Mouse (Mus musculus) ES-E14 (cell line): ENCODE data around the gene Scn2b. TPM values are rescaled to one million over a fixed set of nuclear protein-coding genes. Genes with fewer than 3 reads are reported as not detected.

Experiments used
- DNase-seq: peaks from one replicate; pipeline ENCODE4 v3.0.0-alpha.2; 2013; ENCODE audit warnings: low read depth, low spot score
- H3K27ac ChIP-seq: 2 replicates; pipeline ENCODE4 v1.5.1; 2012; ENCODE audit warnings: low read depth, mild to moderate bottlenecking, low read length, moderate library complexity, mixed read lengths; ENCODE audit not compliant: poor library complexity, insufficient read depth, severe bottlenecking
- H3K36me3 ChIP-seq: 2 replicates; pipeline ENCODE4 v1.6.1; 2012; ENCODE audit warnings: mild to moderate bottlenecking, low read length, moderate library complexity, mixed read lengths; ENCODE audit not compliant: control insufficient read depth, poor library complexity, insufficient read depth, severe bottlenecking
- H3K4me1 ChIP-seq, 2 experiments: fragments of 150-350 bp in 1 of 2; sonication (generic) in 1 of 2; 2 replicates each; pipeline ENCODE4 v1.6.1; 2012; ENCODE audit warnings: low read length in 2 of 2, mild to moderate bottlenecking in 1 of 2, mixed read lengths in 1 of 2; ENCODE audit not compliant: control insufficient read depth in 2 of 2, insufficient read depth in 2 of 2, poor library complexity in 1 of 2
- H3K4me3 ChIP-seq, 2 experiments: fragments of 150-350 bp in 1 of 2; sonication (generic) in 1 of 2; 2 replicates each; pipeline ENCODE4 v1.5.1; 2012; ENCODE audit warnings: low read length in 2 of 2, low read depth in 1 of 2, mild to moderate bottlenecking in 1 of 2, mixed read lengths in 1 of 2; ENCODE audit not compliant: insufficient read depth in 1 of 2, poor library complexity in 1 of 2, severe bottlenecking in 1 of 2
- H3K9ac ChIP-seq: 2 replicates; pipeline ENCODE4 v1.6.1; 2012; ENCODE audit warnings: low read depth, mild to moderate bottlenecking, low read length, mixed read lengths; ENCODE audit not compliant: poor library complexity, insufficient read depth, severe bottlenecking
- H3K9me3 ChIP-seq: fragments of 150-350 bp; sonication (generic); 2 replicates; pipeline ENCODE4 v1.6.1; 2012; ENCODE audit warnings: low read depth, mild to moderate bottlenecking, low read length; ENCODE audit not compliant: control insufficient read depth, insufficient read depth
- CHD2 ChIP-seq: IDR thresholded peaks from 2 replicates; pipeline ENCODE4 v1.6.1; 2014; ENCODE audit warnings: mild to moderate bottlenecking, low read depth, low read length, inconsistent platforms
- HCFC1 ChIP-seq: IDR thresholded peaks from 2 replicates; pipeline ENCODE4 v1.6.1; 2012; ENCODE audit warnings: low read length, inconsistent platforms, borderline replicate concordance; ENCODE audit not compliant: insufficient read depth
- MAFK ChIP-seq: IDR thresholded peaks from 2 replicates; pipeline ENCODE4 v1.6.1; 2014; ENCODE audit warnings: mild to moderate bottlenecking, low read depth, low read length, inconsistent platforms; ENCODE audit not compliant: insufficient read depth
- ZC3H11A ChIP-seq: IDR thresholded peaks from 2 replicates; pipeline ENCODE4 v1.6.1; 2012; ENCODE audit warnings: low read depth, mild to moderate bottlenecking, inconsistent platforms, low read length, borderline replicate concordance
- ZNF384 ChIP-seq: IDR thresholded peaks from 2 replicates; pipeline ENCODE4 v1.6.1; 2012; ENCODE audit warnings: low read depth, low read length, inconsistent platforms
- in situ Hi-C, 2 experiments: fragments of 600-800 bp; cut with MboI; formaldehyde crosslinking; loops; one replicate each; pipeline ENCODE4 v1.15.1; 2025; ENCODE audit warnings: low sequenced_read_pairs in 2 of 2, inconsistent platforms in 1 of 2; ENCODE audit not compliant: unreplicated experiment in 2 of 2
- total RNA-seq: library from RNA; depleted of rRNA; stranded (reverse); fragments of 300-350 nt; gene quantifications from 2 replicates; pipeline ENCODE4 v1.2.3, GENCODE M21; 2012

Scn2b gene
- total RNA-seq, 1 experiment: 1.1 TPM

DNA sequence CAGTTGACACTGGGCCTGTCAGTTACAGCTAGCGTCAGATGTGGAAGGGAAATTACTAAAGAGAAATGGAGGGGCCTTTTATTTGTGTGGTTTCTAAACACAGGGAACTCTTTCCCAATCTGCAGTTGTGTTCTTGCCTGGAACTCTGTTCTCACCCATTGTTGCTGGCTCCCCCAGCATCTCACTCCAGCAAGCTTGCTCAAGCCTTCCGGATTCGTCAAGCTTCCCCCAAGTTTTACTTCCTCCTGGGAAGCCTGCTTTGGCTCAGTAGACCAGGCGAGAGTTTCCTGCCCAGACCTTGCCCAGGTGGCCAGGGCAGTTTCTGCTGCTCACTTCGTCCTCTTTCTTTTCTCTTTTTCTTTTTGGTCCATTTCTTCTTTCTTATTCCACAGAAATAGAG lies 33.0 kb upstream of the Scn2b start:
- TF ChIP-seq MAFK (no peak), ZNF384 (no peak), HCFC1 (no peak), ZC3H11A (no peak), CHD2 (no peak)
- Histone ChIP-seq H3K27ac (no peak overlapping the region), H3K4me1 (no peaks in the 10 kb centered on the region), H3K4me3 (no peak overlapping the region), H3K36me3 (no peaks in the 10 kb centered on the region), H3K9me3 (no peaks in the 10 kb centered on the region), H3K9ac (no peak overlapping the region)
- DNase-seq: no peak
- in situ Hi-C loops: no loop called here

DNA sequence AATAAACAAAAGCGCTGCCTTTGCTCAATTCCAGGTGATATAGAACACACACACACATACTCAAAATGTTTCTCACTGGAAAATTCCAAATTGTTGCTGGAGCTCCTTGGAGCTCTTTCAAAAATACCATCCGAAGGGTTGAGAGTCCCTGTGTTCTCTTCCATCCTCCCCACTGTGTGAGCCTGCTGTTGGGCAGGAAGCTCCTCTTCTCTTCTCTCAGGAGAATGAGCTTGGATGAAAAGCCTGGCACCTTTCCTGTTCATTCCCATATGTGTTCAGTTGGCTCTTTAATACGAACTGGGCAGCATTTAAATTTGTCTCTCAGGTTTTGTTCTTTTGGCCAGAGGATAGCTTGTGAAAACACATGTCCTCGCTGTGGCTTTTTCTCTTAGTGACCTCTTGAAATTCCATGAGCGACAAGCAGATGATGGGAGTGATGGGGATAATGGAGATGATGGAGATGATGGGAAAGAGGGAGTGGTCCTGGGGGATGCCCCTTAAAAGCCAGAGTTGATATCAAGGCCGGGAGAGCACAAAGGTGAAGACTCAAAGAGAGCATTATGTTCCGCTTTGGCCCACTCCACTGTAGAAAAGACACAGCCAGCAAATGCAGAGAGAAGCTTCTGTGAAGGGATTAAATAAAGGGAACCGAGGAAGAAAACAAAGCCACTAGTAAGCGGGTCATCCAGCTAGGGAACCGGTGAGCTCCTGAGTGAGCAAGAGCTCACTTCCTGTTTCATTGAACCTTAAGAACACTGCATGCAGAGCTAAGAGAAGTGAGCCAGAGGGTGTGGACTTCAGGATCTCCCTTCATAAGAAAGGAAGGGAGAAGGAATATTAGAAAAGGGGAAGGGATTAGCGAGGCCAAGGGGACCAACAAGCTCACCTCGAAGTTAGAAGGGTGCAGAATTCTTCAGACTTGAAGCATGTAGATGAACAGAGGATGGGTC lies 31.6 kb upstream of the Scn2b start:
- DNase-seq: no peak
- no peaks in the 10 kb centered on the region for H3K9me3 ChIP-seq
- TF ChIP-seq ZNF384 (no peak), MAFK (no peak), CHD2 (no peak), ZC3H11A (no peak), HCFC1 (no peak)
- no peak overlapping the region for H3K9ac ChIP-seq
- no peak overlapping the region for H3K27ac ChIP-seq
- no peaks in the 10 kb centered on the region for H3K4me1 ChIP-seq
- in situ Hi-C loops: no loop called here
- H3K4me3 ChIP-seq: no peak overlapping the region
- H3K36me3 ChIP-seq: no peaks in the 10 kb centered on the region

DNA sequence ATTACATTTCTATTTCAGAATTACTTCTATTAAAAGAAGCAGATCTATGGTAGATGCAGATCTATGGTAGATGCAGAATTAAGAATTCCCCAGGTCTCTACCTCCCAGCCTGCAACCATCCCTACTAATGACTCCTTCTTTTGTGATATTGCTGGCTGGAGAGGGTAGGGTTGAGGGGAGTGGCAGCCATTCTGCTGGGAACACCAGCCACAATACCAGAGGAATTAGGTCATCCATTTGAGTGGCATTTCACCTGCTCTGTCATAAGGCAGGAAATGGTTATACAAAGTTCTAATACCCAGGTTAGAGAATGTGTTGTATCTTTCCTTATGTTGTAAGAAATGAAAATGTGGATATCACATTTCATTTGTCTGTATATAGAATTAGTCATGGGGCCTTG lies 29.5 kb upstream of the Scn2b start:
- in situ Hi-C loops: no loop called here
- no peaks in the 10 kb centered on the region for H3K9me3 ChIP-seq
- H3K9ac ChIP-seq: no peak overlapping the region
- no peaks in the 10 kb centered on the region for H3K36me3 ChIP-seq
- no peak overlapping the region for H3K27ac ChIP-seq
- H3K4me1 ChIP-seq: 0 out of 4 replicates have a peak, but pooled peaks cover 0 to 4% of the 10 kb centered on the region in 2 experiments
- no peak overlapping the region for H3K4me3 ChIP-seq
- TF ChIP-seq HCFC1 (no peak), MAFK (no peak), ZNF384 (no peak), ZC3H11A (no peak), CHD2 (no peak)
- no peak for DNase-seq

DNA sequence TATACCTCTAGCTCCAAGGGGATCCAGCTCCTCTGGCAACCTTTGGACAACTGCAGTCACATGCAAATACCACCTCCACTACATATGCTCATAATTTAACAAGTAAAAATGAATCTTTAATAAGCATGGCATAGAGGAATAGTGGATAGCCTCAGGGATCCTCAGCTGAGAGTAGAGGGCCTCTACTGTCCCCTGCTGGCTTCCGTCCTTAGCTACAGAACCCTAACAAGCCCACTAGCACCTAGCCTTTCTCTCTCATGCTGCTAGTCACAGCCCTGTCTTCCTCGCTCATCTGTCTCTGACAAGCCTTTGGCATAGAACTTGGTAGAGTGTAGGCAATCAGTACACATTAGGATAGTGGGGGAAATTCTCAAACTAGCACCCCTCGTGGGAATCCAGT lies 26.8 kb upstream of the Scn2b start:
- H3K4me3 ChIP-seq: no peak overlapping the region
- 0 out of 4 replicates have a peak, but pooled peaks cover 0 to 4% of the 10 kb centered on the region in 2 experiments for H3K4me1 ChIP-seq
- in situ Hi-C loops: no loop called here
- H3K9ac ChIP-seq: no peak overlapping the region
- no peak overlapping the region for H3K27ac ChIP-seq
- no peaks in the 10 kb centered on the region for H3K36me3 ChIP-seq
- TF ChIP-seq CHD2: no peak
- no peak for TF ChIP-seq MAFK
- no peak for TF ChIP-seq HCFC1
- no peak for TF ChIP-seq ZC3H11A
- TF ChIP-seq ZNF384: no peak
- DNase-seq: no peak
- no peaks in the 10 kb centered on the region for H3K9me3 ChIP-seq
